Mouse (Mus musculus): ENCODE measurements around the gene Sort1. TPM values are rescaled to one million over a fixed set of nuclear protein-coding genes. Genes with fewer than 3 reads are reported as not detected.

Gene Sort1
- polyA plus RNA-seq, 1 experiment from 2014 or later, result 13.5 TPM

- no peaks in the 10 kb centered on the region for H3K4me1 ChIP-seq
- no peak overlapping the region for H3K4me2 ChIP-seq
- H3K27me3 ChIP-seq, result no peaks in the 10 kb centered on the region
- no peaks in the 10 kb centered on the region for H3K9me3 ChIP-seq (replicated peaks)
- no peak overlapping the region for H3K4me3 ChIP-seq
- no peak overlapping the region for H3K9ac ChIP-seq
- peaks cover 87% of the 10 kb centered on the region for H3K36me3 ChIP-seq (ENCODE audit: poor library complexity, severe bottlenecking)
- no peak overlapping the region for H3K27ac ChIP-seq
- no peak for ATAC-seq
- 94% methylated on average over 9 of the region's 9 CpGs for whole genome bisulfite sequencing
These were observed 64.5 kb downstream of the Sort1 start for GRCm38 (mm10) chr3:108348376-108348775.

- 97% methylated on average over 3 of the region's 3 CpGs for WGBS
- Histone ChIP-seq H3K27ac (no peak overlapping the region), H3K4me2 (no peak overlapping the region), H3K4me3 (no peak overlapping the region), H3K36me3 (ENCODE audit: poor library complexity, severe bottlenecking) (peaks cover 87% of the 10 kb centered on the region), H3K9ac (no peak overlapping the region), H3K4me1 (no peaks in the 10 kb centered on the region), H3K9me3 (replicated peaks) (no peaks in the 10 kb centered on the region), H3K27me3 (no peaks in the 10 kb centered on the region)
- ATAC-seq, result no peak
These were observed 71.4 kb downstream of the Sort1 start for GRCm38 (mm10) chr3:108355245-108355644.

GRCm38 (mm10) chr3:108357051-108357450, 73.2 kb downstream of the Sort1 start:
- 93% methylated on average over 10 of the region's 10 CpGs for WGBS
- Histone ChIP-seq H3K36me3 (ENCODE audit: poor library complexity, severe bottlenecking) (peaks cover 69% of the 10 kb centered on the region), H3K4me3 (no peak overlapping the region), H3K4me2 (no peak overlapping the region), H3K9me3 (replicated peaks) (no peaks in the 10 kb centered on the region), H3K9ac (no peak overlapping the region), H3K27me3 (no peaks in the 10 kb centered on the region), H3K4me1 (peaks cover 8% of the 10 kb centered on the region), H3K27ac (no peak overlapping the region)
- no peak for ATAC-seq

GRCm38 (mm10) chr3:108358445-108358844, 74.6 kb downstream of the Sort1 start:
- Histone ChIP-seq H3K4me1 (peaks cover 10% of the 10 kb centered on the region), H3K27me3 (no peaks in the 10 kb centered on the region), H3K4me2 (no peak overlapping the region), H3K9ac (no peak overlapping the region), H3K27ac (no peak overlapping the region; the same call in 1 of the 2 replicates), H3K4me3 (no peak overlapping the region), H3K9me3 (replicated peaks) (no peaks in the 10 kb centered on the region), H3K36me3 (ENCODE audit: poor library complexity, severe bottlenecking) (peaks cover 59% of the 10 kb centered on the region)
- 79% methylated on average over 6 of the region's 6 CpGs for WGBS
- ATAC-seq, result no peak

GRCm38 (mm10) chr3:108360894-108361293, 77.0 kb downstream of the Sort1 start:
- WGBS, result 10% methylated on average over 7 of the region's 7 CpGs
- H3K4me1 ChIP-seq, result peaks cover 20% of the 10 kb centered on the region
- H3K27ac ChIP-seq, result 0 out of 2 replicates have a peak overlapping the region, but pooled peaks have one; percentile 31
- no peaks in the 10 kb centered on the region for H3K27me3 ChIP-seq
- no peaks in the 10 kb centered on the region for H3K9me3 ChIP-seq (replicated peaks)
- ATAC-seq, result peak; percentile 22; the same call in 1 of the 2 replicates
- no peak overlapping the region for H3K4me2 ChIP-seq
- H3K4me3 ChIP-seq, result no peak overlapping the region
- H3K36me3 ChIP-seq (ENCODE audit: poor library complexity, severe bottlenecking), result peaks cover 34% of the 10 kb centered on the region
- H3K9ac ChIP-seq, result peak overlapping the region; percentile 34

GRCm38 (mm10) chr3:108363626-108364025, 79.7 kb downstream of the Sort1 start:
- 70% methylated on average over 3 of the region's 3 CpGs for WGBS
- H3K36me3 ChIP-seq (ENCODE audit: poor library complexity, severe bottlenecking), result peaks cover 7% of the 10 kb centered on the region; the same call in 1 of the 2 replicates

GRCm38 (mm10) chr3:108364270-108364995, 80.6 kb downstream of the Sort1 start, which contains the start of gene Mybphl:
Gene Mybphl, plus strand, starts transcription at chr3:108364911.
- WGBS, result 77% methylated on average over 9 of the region's 9 CpGs
- no peak within 1 kb of the TSS for H3K9ac ChIP-seq
- no peak within 1 kb of the TSS for H3K4me2 ChIP-seq
- H3K9me3 ChIP-seq (replicated peaks), result no peaks in the 10 kb centered on the region
- H3K27ac ChIP-seq, result no peak within 1 kb of the TSS
- H3K36me3 ChIP-seq (ENCODE audit: poor library complexity, severe bottlenecking), result peaks cover 5% of the 10 kb centered on the region; the same call in 1 of the 2 replicates
- H3K27me3 ChIP-seq, result no peaks in the 10 kb centered on the region
- no peak within 1 kb of the TSS for H3K4me3 ChIP-seq
- ATAC-seq, result 0 out of 2 replicates have a peak, but pooled peaks have one; percentile 16
- peaks cover 20% of the 10 kb centered on the region for H3K4me1 ChIP-seq

More at GRCm38 (mm10) chr3:108363626-108364025, 79.7 kb downstream of the Sort1 start:
- Histone ChIP-seq H3K4me3 (no peak overlapping the region), H3K9me3 (replicated peaks) (no peaks in the 10 kb centered on the region), H3K9ac (no peak overlapping the region), H3K4me1 (peaks cover 20% of the 10 kb centered on the region), H3K27ac (peak overlapping the region; percentile 57; the same call in 1 of the 2 replicates), H3K4me2 (no peak overlapping the region), H3K27me3 (no peaks in the 10 kb centered on the region)
- 0 out of 2 replicates have a peak, but pooled peaks have one; percentile 16 for ATAC-seq

GRCm38 (mm10) chr3:108367173-108367572, 83.3 kb downstream of the Sort1 start:
- Histone ChIP-seq H3K4me2 (peak overlapping the region; percentile 36), H3K27ac (no peak overlapping the region), H3K4me3 (no peak overlapping the region; the same call in 1 of the 2 replicates), H3K9ac (no peak overlapping the region), H3K4me1 (peaks cover 11% of the 10 kb centered on the region; the same call in 1 of the 2 replicates), H3K36me3 (ENCODE audit: poor library complexity, severe bottlenecking) (no peaks in the 10 kb centered on the region), H3K27me3 (no peaks in the 10 kb centered on the region), H3K9me3 (replicated peaks) (no peaks in the 10 kb centered on the region)
- WGBS, result 73% methylated on average over 9 of the region's 9 CpGs
- ATAC-seq, result peak; percentile 52

- H3K4me1 ChIP-seq, result peaks cover 11% of the 10 kb centered on the region; the same call in 1 of the 2 replicates
- 0 out of 2 replicates have a peak overlapping the region, but pooled peaks have one; percentile 36 for H3K4me2 ChIP-seq
- no peaks in the 10 kb centered on the region for H3K9me3 ChIP-seq (replicated peaks)
- no peak for ATAC-seq
- H3K4me3 ChIP-seq, result no peak overlapping the region
- H3K36me3 ChIP-seq (ENCODE audit: poor library complexity, severe bottlenecking), result no peaks in the 10 kb centered on the region
- H3K27me3 ChIP-seq, result no peaks in the 10 kb centered on the region
- H3K27ac ChIP-seq, result no peak overlapping the region
- H3K9ac ChIP-seq, result no peak overlapping the region
- 85% methylated on average over 3 of the region's 3 CpGs for WGBS
These were observed 83.9 kb downstream of the Sort1 start for GRCm38 (mm10) chr3:108367828-108368227.

GRCm38 (mm10) chr3:108368721-108369120, 84.8 kb downstream of the Sort1 start:
- no peak overlapping the region for H3K9ac ChIP-seq
- no peak overlapping the region for H3K27ac ChIP-seq
- H3K4me3 ChIP-seq, result no peak overlapping the region
- peaks cover 7% of the 10 kb centered on the region; the same call in 1 of the 2 replicates for H3K4me1 ChIP-seq
- WGBS, result 82% methylated on average over 5 of the region's 5 CpGs
- H3K9me3 ChIP-seq (replicated peaks), result no peaks in the 10 kb centered on the region
- no peak for ATAC-seq
- no peak overlapping the region for H3K4me2 ChIP-seq
- H3K27me3 ChIP-seq, result no peaks in the 10 kb centered on the region
- no peaks in the 10 kb centered on the region for H3K36me3 ChIP-seq (ENCODE audit: poor library complexity, severe bottlenecking)

GRCm38 (mm10) chr3:108372274-108372673, 88.4 kb downstream of the Sort1 start:
- no peak overlapping the region for H3K4me3 ChIP-seq
- H3K9ac ChIP-seq, result no peak overlapping the region
- no peak overlapping the region for H3K27ac ChIP-seq
- H3K36me3 ChIP-seq (ENCODE audit: poor library complexity, severe bottlenecking), result no peaks in the 10 kb centered on the region
- no peak overlapping the region for H3K4me2 ChIP-seq
- H3K4me1 ChIP-seq, result no peaks in the 10 kb centered on the region
- no peak for ATAC-seq
- H3K9me3 ChIP-seq (replicated peaks), result no peaks in the 10 kb centered on the region
- 67% methylated on average over 3 of the region's 3 CpGs for WGBS
- no peaks in the 10 kb centered on the region for H3K27me3 ChIP-seq

- no peak for ATAC-seq
- no peaks in the 10 kb centered on the region for H3K36me3 ChIP-seq (ENCODE audit: poor library complexity, severe bottlenecking)
- no peak overlapping the region for H3K27ac ChIP-seq
- H3K27me3 ChIP-seq, result no peaks in the 10 kb centered on the region
- H3K4me1 ChIP-seq, result no peaks in the 10 kb centered on the region
- H3K4me3 ChIP-seq, result no peak overlapping the region
- WGBS, result 92% methylated on average over 3 of the region's 3 CpGs
- no peaks in the 10 kb centered on the region for H3K9me3 ChIP-seq (replicated peaks)
- no peak overlapping the region for H3K9ac ChIP-seq
- H3K4me2 ChIP-seq, result no peak overlapping the region
These were observed 88.8 kb downstream of the Sort1 start for GRCm38 (mm10) chr3:108372691-108373090.

Measured in forebrain, embryonic 13.5 days (tissue).